In the genomic region with DNA sequence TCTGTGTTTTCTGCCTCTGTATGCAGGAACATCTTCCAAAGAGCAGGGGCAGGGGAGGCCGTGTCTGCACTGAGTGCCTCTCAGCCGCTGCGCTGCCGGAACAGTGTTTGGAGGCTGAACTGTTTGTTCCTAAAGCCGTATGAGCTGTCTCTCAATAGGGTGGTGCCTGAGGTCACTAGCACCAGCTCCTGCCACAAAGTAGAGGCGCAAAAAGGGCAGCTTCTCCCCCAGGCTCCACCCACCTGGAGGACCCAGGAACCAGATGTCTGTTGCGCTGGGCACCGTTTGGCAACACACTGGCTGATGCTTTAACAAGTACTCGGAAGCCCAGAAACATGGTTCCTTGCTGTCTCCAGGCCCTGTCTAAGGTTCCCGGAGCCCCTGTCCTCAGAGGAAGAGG, we compare ENCODE assay signal across 13 mouse cellular contexts.
DNase-seq lines count a peak whose midpoint lies in the region; ATAC-seq lines count a peak whose summit lies in the region.
"Had no signal": no experiment of that assay in that cellular context is flagged by ENCODE, and none has a peak within 500 bp of the region (broad histone marks: within the 10 kb centered on the region; RNA-seq: fewer than 3 reads in every experiment).

No protein-coding gene starts in this region.

- H3K4me2 ChIP-seq in limb, embryonic 12.5 days: peak overlapping the region; percentile 11
- H3K4me2 ChIP-seq: forebrain, embryonic 13.5 days; limb, embryonic 15.5 days had no signal

- no peaks in the 10 kb centered on the region for H3K27me3 ChIP-seq in heart, embryonic 10.5 days (ENCODE audit: insufficient read depth, poor library complexity, severe bottlenecking)
- no peaks in the 10 kb centered on the region for H3K27me3 ChIP-seq in limb, embryonic 12.5 days
- H3K27me3 ChIP-seq: forebrain, embryonic 13.5 days; limb, embryonic 15.5 days had no signal

- WGBS in heart, embryonic 10.5 days: 47% methylated on average over 10 of the region's 10 CpGs
- 53% methylated on average over 10 of the region's 10 CpGs for WGBS in limb, embryonic 12.5 days

- H3K4me1 ChIP-seq in heart, embryonic 10.5 days: peaks cover 12% of the 10 kb centered on the region
- H3K4me1 ChIP-seq in limb, embryonic 12.5 days (replicated peaks): peaks cover 9% of the 10 kb centered on the region
- H3K4me1 ChIP-seq: forebrain, embryonic 13.5 days; limb, embryonic 15.5 days had no signal

- no peak overlapping the region for H3K4me3 ChIP-seq in heart, embryonic 10.5 days
- no peak overlapping the region for H3K4me3 ChIP-seq in limb, embryonic 12.5 days (replicated peaks)
- H3K4me3 ChIP-seq: forebrain, embryonic 13.5 days; limb, embryonic 15.5 days; myocyte had no signal

- intact Hi-C loops in heart, postnatal 14 days (cut with DNase I): no loop called here

- peak overlapping the region; percentile 50 for H3K27ac ChIP-seq in heart, embryonic 10.5 days
- H3K27ac ChIP-seq in limb, embryonic 12.5 days: no peak overlapping the region
- H3K27ac ChIP-seq: forebrain, embryonic 13.5 days; limb, embryonic 15.5 days had no signal

- ATAC-seq in limb, embryonic 12.5 days (ENCODE audit: insufficient number of reproducible peaks, insufficient read depth, low FRiP score, low TSS enrichment, low read depth): no peak
- ATAC-seq: forebrain, embryonic 13.5 days; inflammation-experienced regulatory T-cells, adult 6 months had no signal

- H3K9ac ChIP-seq in limb, embryonic 12.5 days (replicated peaks): no peak overlapping the region; the same call in 1 of the 2 replicates
- H3K9ac ChIP-seq: forebrain, embryonic 13.5 days; limb, embryonic 15.5 days had no signal

- no peaks in the 10 kb centered on the region for H3K36me3 ChIP-seq in heart, embryonic 10.5 days
- no peaks in the 10 kb centered on the region for H3K36me3 ChIP-seq in limb, embryonic 12.5 days
- H3K36me3 ChIP-seq: limb, embryonic 15.5 days had no signal

- H3K9me3 ChIP-seq in heart, embryonic 10.5 days: peaks cover 3% of the 10 kb centered on the region; the same call in 1 of the 2 replicates
- H3K9me3 ChIP-seq in limb, embryonic 12.5 days: peaks cover 4% of the 10 kb centered on the region; the same call in 1 of the 2 replicates
- H3K9me3 ChIP-seq: limb, embryonic 15.5 days had no signal

- DNase-seq in heart, embryonic 10.5 days (ENCODE audit: low spot score): no peak
- DNase-seq in heart, postnatal 14 days: no peak
- DNase-seq in thymus, postnatal 25 days: peak; percentile 14
- DNase-seq in thymus, postnatal 36 days: no peak
- DNase-seq in cerebellum, postnatal 14 days: no peak
- no peak for DNase-seq in liver
- no peak for DNase-seq in cerebellum, adult 9-10 months
- DNase-seq: lung, postnatal 14 days had no signal
